Mouse (Mus musculus) forebrain, embryonic 11.5 days (tissue): Measurements from ENCODE around the gene Ttc5. TPM values are rescaled to one million over a fixed set of nuclear protein-coding genes. Genes with fewer than 3 reads are reported as not detected.

Experiments used
- ATAC-seq: fragments of 200-750 bp; cut with Nextera tagmentation; replicated peaks from 2 replicates; pipeline ENCODE4 v1.8.0; 2017; ENCODE audit warnings: moderate TSS enrichment; ENCODE audit not compliant: low FRiP score
- DNase-seq: peaks from one replicate; pipeline ENCODE4 v3.0.0-alpha.2; 2017; ENCODE audit warnings: low spot score
- H3K27ac ChIP-seq: fragments of 300-500 bp; sonication (generic); 2 replicates; pipeline ENCODE4 v1.5.1; 2014; ENCODE audit warnings: low read depth, low read length
- H3K27me3 ChIP-seq: fragments of 300-500 bp; sonication (generic); 2 replicates; pipeline ENCODE4 v1.6.1; 2014; ENCODE audit warnings: mild to moderate bottlenecking, low read length, mixed read lengths; ENCODE audit not compliant: control insufficient read depth, insufficient read depth
- H3K36me3 ChIP-seq: fragments of 300-500 bp; sonication (generic); 2 replicates; pipeline ENCODE4 v1.6.1; 2014; ENCODE audit warnings: mild to moderate bottlenecking, low read length, moderate library complexity, mixed read lengths; ENCODE audit not compliant: control insufficient read depth, insufficient read depth
- H3K4me1 ChIP-seq: fragments of 300-500 bp; sonication (generic); replicated peaks from 2 replicates; pipeline ENCODE4 v1.6.1; 2014; ENCODE audit warnings: low read length, mixed read lengths; ENCODE audit not compliant: control insufficient read depth, insufficient read depth
- H3K4me2 ChIP-seq: fragments of 300-500 bp; sonication (generic); 2 replicates; pipeline ENCODE4 v1.6.1; 2014; ENCODE audit warnings: low read depth, mild to moderate bottlenecking, low read length, moderate library complexity, mixed read lengths; ENCODE audit not compliant: severe bottlenecking
- H3K4me3 ChIP-seq: fragments of 300-500 bp; sonication (generic); 2 replicates; pipeline ENCODE4 v1.5.1; 2014; ENCODE audit warnings: low read depth, low read length
- H3K9ac ChIP-seq: fragments of 300-500 bp; sonication (generic); 2 replicates; pipeline ENCODE4 v1.6.1; 2014; ENCODE audit warnings: low read length
- H3K9me3 ChIP-seq: fragments of 300-500 bp; sonication (generic); 2 replicates; pipeline ENCODE4 v1.6.1; 2016; ENCODE audit warnings: low read length, mixed read lengths; ENCODE audit not compliant: control insufficient read depth
- WGBS: fragments of 180-500 bp; shearing (Covaris S2); extraction: QIAGEN DNeasy Blood & Tissue Kit; methylation state at CpG from one replicate; pipeline ENCODE4 v1.1.7; 2014; 5-methylcytosine and 5-hydroxymethylcytosine counted together
- polyA plus RNA-seq: library from polyadenylated mRNA; unstranded; fragments of >200 nt; fragmentation: Nextera tagmentation; extraction: Ambion mirVana; gene quantifications from 2 replicates; pipeline ENCODE4 v1.2.1, GENCODE M21; 2014

Ttc5 gene
- polyA plus RNA-seq, 1 experiment from 2014 or later: 101 TPM

- WGBS: 94% methylated on average over 24 of the region's 24 CpGs
Observed at GRCm38 (mm10) chr14:50795261-50795935, 10.1 kb upstream of the Ttc5 start.

DNA sequence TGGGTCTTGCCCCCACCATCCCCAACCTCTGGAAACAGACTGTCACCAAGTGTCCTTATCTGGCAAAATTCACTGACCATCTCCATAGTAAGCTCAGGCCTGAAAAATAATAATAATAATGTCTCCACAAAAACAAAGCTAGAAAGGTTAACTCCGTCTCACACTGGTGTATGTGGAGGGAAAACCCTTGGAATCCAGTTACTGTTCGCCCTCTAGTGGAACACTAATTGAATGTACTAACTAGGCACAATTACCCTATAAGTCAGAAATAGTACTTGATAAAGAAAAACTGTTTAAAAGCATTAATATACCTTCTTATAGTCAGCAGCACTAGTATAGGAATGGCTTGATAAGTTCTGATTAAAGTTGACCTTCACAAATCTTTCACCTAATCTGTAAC lies 2.8 kb upstream of the Ttc5 start:
- Histone ChIP-seq H3K9me3 (no peaks in the 10 kb centered on the region), H3K9ac (no peak overlapping the region), H3K27ac (no peak overlapping the region), H3K36me3 (no peaks in the 10 kb centered on the region), H3K4me3 (no peak overlapping the region), H3K4me1 (no peaks in the 10 kb centered on the region), H3K27me3 (no peaks in the 10 kb centered on the region), H3K4me2 (no peak overlapping the region)
- WGBS: 15% methylated on average over 2 of the region's 2 CpGs
- no peak for ATAC-seq
- no peak for DNase-seq

More at GRCm38 (mm10) chr14:50795261-50795935, 10.1 kb upstream of the Ttc5 start:
- DNase-seq (no peak), ATAC-seq (no peak)
- H3K27me3 ChIP-seq: no peaks in the 10 kb centered on the region
- H3K36me3 ChIP-seq: no peaks in the 10 kb centered on the region
- H3K27ac ChIP-seq: no peak overlapping the region
- no peak overlapping the region for H3K9ac ChIP-seq
- H3K4me1 ChIP-seq: no peaks in the 10 kb centered on the region
- H3K9me3 ChIP-seq: no peaks in the 10 kb centered on the region
- H3K4me2 ChIP-seq: no peak overlapping the region
- no peak overlapping the region for H3K4me3 ChIP-seq

DNA sequence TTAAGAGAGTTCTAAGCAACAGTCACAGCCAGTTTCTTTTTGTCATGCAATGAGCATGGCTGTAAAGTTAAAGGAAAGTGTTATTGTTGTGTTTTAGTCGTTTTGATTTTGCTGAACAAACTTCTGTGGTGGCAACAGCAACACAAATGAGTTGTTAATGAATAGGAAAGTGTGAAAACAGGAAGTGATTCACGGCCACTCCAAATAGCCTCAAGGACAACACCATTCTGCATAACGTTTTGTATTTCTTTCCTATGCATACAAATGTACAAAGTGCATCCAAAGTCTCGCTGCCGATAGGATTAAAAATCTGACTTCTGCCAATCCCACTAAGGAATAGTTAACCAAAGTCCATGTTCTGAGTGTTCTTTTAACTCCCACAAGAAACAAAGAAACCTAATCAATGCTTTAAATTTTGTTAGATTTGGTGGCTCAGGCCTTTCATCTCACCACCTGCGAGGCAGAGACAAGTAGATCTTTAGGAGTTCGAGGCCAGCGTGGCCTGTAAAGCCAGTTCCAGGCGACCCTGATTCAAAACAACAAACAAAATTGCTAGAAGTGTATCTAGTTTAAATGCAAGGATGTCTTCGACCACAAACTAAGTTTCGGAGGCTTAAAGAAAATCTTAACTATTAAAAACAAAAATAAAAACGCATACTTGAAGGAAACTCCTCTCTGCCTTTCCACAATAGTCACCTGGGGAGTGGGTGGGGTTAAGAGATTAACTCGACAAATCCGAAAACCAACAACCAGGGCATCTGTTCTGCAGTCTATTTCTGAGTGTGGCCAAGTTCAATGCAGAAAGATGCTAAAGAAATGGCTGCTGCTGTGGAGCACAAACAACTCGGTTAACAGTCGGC lies 698 bp downstream of the Ttc5 start:
- ATAC-seq (no peak), DNase-seq (no peak)
- no peak overlapping the region for H3K27ac ChIP-seq
- H3K4me3 ChIP-seq: peak overlapping the region; percentile 70
- no peaks in the 10 kb centered on the region for H3K9me3 ChIP-seq
- H3K4me1 ChIP-seq: no peaks in the 10 kb centered on the region
- H3K9ac ChIP-seq: peak overlapping the region; percentile 85
- WGBS: 32% methylated on average over 16 of the region's 16 CpGs
- H3K4me2 ChIP-seq: peak overlapping the region; percentile 53
- no peaks in the 10 kb centered on the region for H3K27me3 ChIP-seq
- peaks cover 7% of the 10 kb centered on the region; the same call in 1 of the 2 replicates for H3K36me3 ChIP-seq

DNA sequence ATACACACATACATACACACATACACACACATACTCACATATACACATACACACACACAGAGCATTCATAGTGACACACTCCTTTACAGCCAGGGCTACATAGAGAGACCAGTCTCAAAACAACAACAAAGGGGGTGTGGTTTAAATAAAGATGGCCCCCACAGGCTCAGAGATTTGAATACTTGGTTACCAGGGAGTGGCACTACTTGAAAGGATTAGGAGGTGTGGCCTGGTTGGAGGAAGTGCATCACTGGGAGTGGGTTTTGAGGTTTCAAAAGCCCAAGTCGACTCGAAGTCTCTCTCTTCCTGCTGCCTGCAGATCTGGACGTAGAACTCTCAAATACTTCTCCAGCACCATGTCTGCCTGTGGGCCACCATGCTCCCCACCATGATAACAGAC lies 3.2 kb downstream of the Ttc5 start:
- H3K4me1 ChIP-seq: no peaks in the 10 kb centered on the region
- no peaks in the 10 kb centered on the region for H3K27me3 ChIP-seq
- no peak overlapping the region for H3K9ac ChIP-seq
- H3K27ac ChIP-seq: no peak overlapping the region
- no peak overlapping the region for H3K4me3 ChIP-seq
- H3K9me3 ChIP-seq: no peaks in the 10 kb centered on the region
- H3K4me2 ChIP-seq: no peak overlapping the region
- no peak for ATAC-seq
- no peak for DNase-seq
- peaks cover 7% of the 10 kb centered on the region; the same call in 1 of the 2 replicates for H3K36me3 ChIP-seq
- WGBS: 87% methylated on average over 3 of the region's 3 CpGs

DNA sequence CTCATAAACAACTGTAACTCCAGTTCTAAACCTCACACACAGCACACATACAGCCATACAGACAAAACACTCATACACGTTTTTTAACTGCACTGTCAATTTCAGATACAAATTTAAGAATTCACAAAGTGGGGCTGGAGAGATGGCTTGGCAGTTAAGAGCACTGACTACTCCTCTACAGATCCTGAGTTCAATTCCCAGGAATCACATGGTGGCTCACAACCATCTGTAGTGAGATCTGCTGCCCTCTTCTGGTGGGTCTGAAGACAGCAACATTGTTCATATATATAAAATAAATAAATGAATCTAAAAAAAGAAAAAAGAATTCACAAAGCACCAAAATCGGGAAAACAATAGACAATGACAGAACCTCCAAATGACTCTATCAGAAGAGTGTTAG lies 14.0 kb downstream of the Ttc5 start:
- H3K27ac ChIP-seq: no peak overlapping the region
- no peak overlapping the region for H3K4me2 ChIP-seq
- no peaks in the 10 kb centered on the region for H3K27me3 ChIP-seq
- no peak overlapping the region for H3K9ac ChIP-seq
- no peak overlapping the region for H3K4me3 ChIP-seq
- no peak for DNase-seq
- no peak for ATAC-seq
- peaks cover 8% of the 10 kb centered on the region for H3K36me3 ChIP-seq
- WGBS: 91% methylated on average over 2 of the region's 2 CpGs
- no peaks in the 10 kb centered on the region for H3K9me3 ChIP-seq
- no peaks in the 10 kb centered on the region for H3K4me1 ChIP-seq

DNA sequence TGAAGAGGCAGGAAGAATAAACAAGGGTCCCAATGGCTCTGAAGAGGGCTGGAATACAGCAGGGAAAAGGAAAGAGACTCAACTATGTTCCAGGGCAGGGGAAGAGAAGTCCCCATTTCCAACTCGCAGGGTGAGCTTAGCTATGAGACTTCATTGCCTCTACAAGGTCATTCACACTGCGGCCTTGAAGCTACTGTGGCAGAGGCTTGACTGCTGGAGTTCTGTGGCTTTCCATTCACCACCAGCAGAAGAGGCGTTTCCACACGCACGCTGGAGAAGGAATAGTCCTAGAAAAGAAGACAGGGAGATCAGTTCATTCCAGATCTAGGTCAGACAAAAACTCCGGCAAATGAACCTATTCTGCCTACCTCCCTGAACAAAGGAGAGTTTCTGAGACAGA lies 19.6 kb downstream of the Ttc5 start:
- Histone ChIP-seq H3K9me3 (no peaks in the 10 kb centered on the region), H3K36me3 (peaks cover 4% of the 10 kb centered on the region; the same call in 1 of the 2 replicates), H3K4me3 (no peak overlapping the region), H3K4me1 (no peaks in the 10 kb centered on the region), H3K27me3 (no peaks in the 10 kb centered on the region), H3K4me2 (no peak overlapping the region), H3K9ac (no peak overlapping the region), H3K27ac (no peak overlapping the region)
- ATAC-seq (no peak), DNase-seq (no peak)
- 95% methylated on average over 6 of the region's 6 CpGs for WGBS

- Histone ChIP-seq H3K4me3 (no peak overlapping the region), H3K36me3 (no peaks in the 10 kb centered on the region), H3K4me1 (no peaks in the 10 kb centered on the region), H3K9ac (no peak overlapping the region), H3K4me2 (no peak overlapping the region), H3K9me3 (no peaks in the 10 kb centered on the region), H3K27me3 (no peaks in the 10 kb centered on the region), H3K27ac (no peak overlapping the region)
- no peak for DNase-seq
- 77% methylated on average over 5 of the region's 5 CpGs for WGBS
- ATAC-seq: no peak
Observed at GRCm38 (mm10) chr14:50758416-50759085, 26.8 kb downstream of the Ttc5 start.

DNA sequence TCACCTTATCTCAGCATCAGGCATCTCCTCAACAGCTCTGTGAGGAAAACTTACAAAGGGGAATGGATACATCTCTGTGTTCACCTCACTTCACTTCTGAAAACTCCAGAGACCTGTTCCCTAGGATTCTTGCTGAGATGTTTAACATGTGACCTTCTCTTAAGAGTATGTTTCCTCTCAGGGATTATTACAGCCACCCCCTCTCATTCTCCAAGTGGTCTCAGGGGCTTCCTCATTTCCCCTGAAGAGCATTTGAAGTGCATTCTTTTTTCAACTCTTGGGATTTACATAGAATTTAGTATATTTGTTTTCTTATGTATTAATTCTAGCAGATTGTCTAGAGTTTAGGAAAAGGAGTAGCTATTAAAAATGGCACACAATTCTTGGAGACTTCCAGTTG lies 40.3 kb downstream of the Ttc5 start, which contains the start of gene Olfr749:
Gene Olfr749, minus strand, starts transcription at position 101 of the 400 bp plus-strand sequence.
- no peak within 1 kb of the TSS for H3K4me2 ChIP-seq
- no peaks in the 10 kb centered on the region for H3K27me3 ChIP-seq
- no peak for DNase-seq
- H3K9ac ChIP-seq: no peak within 1 kb of the TSS
- no peak within 1 kb of the TSS for H3K4me3 ChIP-seq
- no peak within 1 kb of the TSS for H3K27ac ChIP-seq
- H3K9me3 ChIP-seq: no peaks in the 10 kb centered on the region
- no peak for ATAC-seq
- no peaks in the 10 kb centered on the region for H3K36me3 ChIP-seq
- no peaks in the 10 kb centered on the region for H3K4me1 ChIP-seq
